Mouse (Mus musculus): ENCODE data around the gene Il13ra1.
A peak's percentile ranks its signal among the peaks of the same experiment; 100 is the strongest.

The Il13ra1 gene

DNA sequence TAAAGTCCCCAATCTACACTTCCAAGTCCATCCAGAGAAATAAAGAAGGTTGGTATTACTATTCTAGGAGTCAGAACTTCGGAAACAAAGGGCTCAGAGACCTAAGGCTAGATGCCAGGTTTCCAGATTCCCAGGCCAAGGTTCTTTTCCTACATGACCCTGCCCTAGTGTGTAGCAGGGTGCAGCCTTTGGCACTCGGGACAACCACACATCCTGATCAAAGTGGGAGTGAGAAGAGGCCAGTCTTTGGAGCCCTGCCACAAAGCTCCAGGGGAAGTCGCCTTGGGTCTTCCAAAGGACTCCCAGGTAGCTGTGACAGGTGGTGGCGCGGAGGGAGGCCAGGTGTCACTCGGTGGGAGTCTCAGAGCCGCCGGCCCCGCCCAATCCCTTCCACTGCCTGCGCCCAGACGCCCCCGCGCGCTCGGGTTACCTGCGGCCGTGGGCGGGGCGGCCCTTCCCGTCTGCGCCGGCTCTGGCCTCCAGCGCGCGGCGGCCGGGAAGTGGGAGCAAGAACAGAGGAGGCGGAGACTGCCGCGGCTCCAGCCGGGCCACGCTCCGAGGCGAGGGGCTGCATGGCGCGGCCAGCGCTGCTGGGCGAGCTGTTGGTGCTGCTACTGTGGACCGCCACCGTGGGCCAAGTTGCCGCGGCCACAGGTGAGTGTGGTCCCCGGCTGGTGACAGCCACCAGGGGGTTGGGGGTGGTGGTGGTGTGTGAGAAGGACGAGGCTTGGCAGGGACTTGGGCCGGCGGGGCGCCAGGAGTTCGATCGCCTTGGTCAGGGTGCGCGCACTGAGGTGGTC lies at the start of gene Il13ra1:
Gene Il13ra1 (plus strand): TSS at position 489 of the 800 bp plus-strand sequence.
- peak; percentile 9 for DNase-seq

DNA sequence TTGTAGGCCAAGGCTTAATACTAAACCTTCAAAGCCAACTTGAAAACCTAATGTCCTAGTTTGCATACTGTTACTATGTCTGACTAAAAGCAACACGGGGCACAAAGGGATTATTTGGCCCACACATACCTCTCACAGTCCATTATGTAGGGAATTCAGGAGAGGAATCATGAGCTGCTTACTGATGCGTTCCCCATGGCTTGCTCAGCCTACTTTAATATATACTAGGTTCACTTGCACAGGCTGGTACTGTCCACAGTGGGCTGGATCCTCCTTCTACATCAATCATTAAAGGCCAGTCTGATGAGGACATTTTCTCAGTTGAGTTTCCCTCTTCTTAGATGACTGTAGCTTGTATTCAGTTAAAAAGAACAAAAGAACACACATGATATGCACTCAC lies 37.9 kb upstream of the Il13ra1 start:
- DNase-seq, result no peak

DNA sequence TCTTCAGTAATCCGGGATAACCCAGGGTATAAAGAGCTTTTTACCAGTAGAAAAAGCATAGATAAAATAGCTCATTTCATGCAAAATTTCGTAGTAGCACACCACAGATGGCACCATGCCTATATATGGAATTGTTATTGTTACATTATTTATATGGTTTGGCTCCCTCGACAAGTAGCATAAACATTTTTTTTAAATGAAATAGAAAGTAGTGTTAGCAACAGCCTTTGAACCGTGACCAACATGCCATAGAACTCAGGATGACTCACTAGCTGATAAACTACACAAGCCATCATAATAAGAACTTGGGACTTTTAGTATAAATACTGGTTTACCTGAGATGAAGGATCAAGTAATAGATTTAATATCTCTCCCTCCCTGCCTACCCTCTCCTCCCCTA lies 34.7 kb upstream of the Il13ra1 start:
- DNase-seq, result no peak

DNA sequence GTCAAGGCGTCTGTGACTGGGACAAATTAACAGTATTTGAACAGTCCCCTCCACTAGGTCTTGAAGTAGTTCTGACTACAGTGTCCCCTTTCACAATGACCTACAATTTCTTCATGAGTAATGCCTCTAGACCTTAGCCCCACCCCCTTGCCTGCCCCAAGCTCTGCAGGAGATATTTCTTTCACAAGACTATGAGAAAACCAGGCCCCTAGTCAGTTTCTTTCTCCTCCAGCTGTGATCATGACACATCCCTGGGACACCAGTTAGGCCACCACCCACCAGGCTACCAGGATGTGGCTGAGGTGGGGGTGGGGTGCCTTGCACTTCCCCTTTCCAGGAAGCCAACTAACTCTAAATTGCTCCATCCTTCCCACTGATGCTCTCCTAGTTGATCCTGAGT lies 29.0 kb upstream of the Il13ra1 start:
- peak; percentile 2 for DNase-seq

DNA sequence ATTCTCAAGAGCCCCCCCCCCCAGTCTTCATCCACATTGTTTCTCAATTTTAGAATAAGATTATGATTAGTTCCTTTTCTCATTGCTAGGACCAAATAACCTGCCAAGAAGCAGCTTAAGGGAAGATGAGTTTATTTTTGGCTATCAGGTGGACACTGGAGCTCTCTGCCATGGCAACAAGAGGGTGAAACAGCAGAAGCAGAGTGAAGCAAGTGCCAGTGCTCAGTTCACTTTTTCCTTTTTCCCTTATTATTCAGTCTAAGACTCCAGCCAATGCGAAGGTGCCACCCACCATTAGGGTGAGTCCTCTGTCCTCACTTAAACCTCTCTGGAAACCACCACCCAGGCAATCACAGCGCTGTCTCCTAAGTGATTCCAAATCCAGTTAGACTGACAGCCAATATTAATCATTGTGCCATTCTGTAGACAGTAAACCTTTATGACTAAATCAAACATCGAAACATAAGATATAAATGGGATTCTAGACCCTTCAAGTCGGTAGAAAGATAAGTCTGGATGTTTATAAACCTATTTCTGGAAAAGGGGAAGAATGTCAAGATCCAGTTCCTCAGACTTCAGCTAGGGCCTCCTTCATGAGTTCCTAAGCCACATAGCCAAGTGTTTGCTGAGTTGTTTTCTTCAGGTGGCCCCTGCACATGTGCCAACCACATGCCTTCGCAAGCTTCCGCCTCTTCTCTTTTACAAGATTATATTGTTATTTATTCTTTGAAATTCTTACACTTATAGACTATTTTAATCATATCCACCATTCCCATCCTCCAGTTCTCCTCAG lies 23.2 kb upstream of the Il13ra1 start:
- DNase-seq, result no peak

DNA sequence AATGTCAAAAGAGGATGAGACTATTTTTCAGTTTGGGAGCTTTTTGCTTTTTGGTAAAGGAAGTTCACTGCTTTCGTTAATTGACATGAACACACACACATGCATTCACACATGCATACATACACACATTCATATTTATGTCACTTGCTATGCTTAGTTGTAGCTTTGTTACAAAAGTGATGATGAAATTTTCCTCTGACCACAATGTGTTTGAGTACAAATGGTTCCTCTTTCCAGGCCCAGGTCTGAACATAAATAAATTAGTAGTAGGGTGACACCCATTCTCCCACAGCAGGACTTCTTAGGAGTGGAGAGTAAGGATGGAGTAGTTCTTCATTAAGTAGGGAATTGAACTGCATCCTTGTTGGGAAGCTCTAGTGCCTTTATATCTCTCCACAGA lies 11.0 kb upstream of the Il13ra1 start:
- DNase-seq, result no peak

DNA sequence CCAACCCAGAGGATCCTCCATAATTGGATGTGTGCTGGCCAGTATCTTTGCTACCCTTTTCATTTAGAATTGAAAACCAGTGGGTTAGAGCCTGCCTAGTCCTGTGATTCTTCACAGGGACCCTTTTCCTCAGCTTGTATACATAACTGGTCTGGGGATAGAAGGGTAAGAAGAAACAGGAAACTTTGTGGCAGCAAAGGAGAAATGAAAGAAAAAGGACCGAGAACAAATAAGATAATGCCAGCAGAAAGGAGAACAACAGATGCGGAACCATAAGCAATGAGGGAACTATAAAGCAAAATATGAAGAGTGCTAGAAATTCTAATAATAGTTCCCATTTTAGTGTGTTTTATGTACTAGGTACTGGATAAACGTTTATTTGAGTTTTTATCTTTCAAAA lies 10.6 kb upstream of the Il13ra1 start:
- DNase-seq, result no peak

DNA sequence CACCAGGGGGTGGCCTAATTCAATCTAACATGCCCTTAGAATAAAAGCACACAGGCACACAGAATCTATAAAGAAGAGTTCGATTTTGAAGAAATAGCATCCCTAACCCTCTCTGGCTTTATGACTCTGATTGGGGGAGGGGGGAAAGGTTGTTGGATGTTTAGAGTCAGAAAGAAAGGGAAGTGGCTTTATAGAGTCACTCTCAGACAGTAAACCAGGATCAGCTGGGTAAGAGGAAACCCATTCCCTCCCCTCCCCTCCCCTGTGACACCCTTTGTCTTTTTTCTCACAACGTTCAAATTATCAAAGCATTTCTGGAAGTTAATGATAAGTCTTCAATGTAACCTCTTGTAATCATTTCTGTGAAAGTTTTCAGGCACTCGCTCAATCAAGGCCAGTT lies 3.3 kb upstream of the Il13ra1 start:
- no peak for DNase-seq

DNA sequence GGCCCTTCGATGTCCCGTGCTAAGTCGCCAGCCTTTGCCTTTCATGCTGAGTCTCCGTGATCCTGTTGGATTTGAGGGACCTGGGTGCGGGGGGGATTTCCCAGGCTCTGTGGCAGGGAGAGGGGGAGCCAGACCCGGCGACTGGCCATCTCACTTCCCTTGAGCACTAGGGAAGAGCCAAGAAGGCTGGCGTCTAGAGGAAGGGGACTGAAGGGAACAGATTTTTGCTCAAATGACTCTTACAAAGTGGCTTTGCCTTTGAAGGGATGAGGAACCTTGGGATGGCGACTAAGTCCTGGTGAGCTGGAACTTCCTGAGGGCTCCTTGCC lies 476 bp downstream of the Il13ra1 start:
- no peak for DNase-seq

DNA sequence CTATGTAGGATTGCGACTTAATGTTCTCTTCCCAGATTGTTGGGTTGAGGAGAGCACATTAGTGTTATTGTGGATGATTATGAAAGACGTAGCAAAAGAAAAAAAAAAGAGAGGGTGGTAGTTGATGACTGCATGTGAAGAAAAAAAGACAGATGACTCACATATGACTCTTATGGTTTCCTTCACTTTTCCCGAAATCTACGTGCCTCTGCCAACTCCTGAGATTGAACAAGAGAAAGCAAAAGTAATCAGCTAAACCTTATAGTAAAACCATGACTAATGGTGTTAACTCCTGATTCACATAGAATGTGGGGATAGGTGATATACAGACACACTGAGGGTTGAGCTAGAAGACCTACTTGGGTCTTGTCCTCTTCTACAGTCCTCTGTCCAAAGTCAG lies 3.3 kb downstream of the Il13ra1 start:
- no peak for DNase-seq

DNA sequence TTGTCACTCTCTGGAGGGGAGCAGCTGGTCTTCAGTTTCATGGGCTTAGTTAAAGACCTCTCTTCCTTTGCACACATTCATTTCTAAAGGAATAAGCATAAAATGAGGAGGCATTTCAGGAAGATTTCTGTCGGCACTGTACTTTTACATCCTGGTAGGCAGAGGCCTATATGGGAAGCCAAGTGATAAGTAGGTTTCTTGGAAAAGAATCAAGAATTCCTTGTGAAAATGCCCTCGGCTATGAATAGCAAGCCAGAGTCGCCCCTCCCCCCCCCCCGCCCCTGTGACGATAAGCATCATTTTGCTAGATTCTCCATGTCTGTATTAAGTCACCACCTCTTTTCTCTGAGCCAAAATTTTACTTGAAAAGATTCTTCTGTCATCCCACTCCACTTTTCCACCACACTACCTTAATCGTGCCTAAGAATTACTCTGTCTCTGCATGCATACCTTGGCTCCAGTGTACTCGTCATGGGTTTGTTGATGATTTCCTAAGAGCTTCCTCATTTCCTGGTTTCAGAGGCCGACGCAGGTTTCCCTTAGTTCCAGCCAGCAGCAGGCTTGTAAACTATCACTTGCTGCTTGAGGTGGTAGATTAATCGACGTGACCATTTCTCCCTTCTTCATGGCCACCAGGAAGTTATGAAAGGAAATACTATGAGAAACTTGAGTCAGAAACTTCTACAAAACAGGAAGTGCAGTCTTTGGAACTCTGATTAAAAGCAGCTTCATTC lies 17.3 kb downstream of the Il13ra1 start:
- DNase-seq, result no peak

DNA sequence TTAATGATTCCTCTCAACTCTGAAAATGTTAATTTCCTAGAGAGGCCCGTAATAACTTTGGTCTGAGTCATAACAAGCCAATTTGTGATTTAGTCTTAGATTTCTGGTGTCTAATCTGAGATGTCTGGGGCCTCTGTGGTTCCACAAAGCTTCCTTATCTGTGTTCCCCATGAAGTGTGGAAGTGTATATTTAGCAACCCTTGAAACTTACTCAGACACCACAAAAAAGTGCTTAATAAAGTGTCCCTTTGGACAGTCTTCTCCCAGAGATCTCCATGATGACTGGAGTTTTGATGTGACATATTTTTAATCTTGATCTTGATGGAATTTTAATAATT lies 17.8 kb downstream of the Il13ra1 start:
- DNase-seq, result no peak

DNA sequence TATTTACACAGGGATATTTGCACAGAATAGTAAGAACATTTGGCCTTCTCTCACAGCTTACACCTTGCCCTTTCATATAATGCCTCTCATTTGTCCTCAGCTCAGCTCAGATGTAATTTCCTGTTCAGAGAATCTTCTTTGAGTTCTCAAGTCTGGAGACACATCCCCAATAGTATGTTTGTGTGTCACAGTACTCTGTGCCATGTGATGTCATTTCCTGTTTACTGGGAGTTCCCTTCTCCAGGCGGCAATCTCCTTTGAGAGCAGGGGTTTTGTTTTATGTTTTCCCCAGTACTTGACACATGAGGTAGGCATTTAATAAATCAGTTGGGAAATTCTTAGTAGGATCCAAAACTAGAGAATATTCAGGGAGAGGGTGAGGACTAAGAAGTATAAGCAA lies 24.4 kb downstream of the Il13ra1 start:
- DNase-seq, result no peak

DNA sequence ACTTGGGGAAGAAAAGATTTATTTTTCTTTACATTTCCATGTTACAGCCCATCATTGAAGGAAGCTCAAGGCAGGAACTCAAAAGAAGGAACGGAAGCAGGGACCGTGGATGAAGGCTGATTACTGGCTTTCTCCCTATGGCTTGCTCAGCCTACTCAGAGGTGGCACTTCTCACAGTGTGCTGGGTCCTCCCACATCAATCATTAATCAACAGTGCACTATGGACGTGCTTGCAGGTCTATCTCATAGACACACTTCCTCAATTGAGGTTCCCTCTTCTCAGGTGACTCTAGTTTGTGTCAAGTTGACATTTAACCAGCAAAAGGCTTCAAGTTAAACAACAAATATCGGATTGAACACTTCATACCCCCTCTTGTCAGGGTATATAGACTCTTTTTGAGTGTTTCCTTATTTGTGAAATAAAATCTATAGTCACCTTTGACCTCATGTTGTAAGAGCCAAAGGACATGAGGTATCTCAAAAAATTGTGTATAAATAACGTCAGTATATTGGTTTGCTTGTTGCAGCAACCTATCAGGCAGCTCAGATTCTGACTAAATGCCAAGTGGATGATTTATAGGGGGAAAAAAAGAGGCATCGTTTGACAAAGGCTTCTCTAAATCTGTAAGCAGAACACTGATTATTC lies 30.2 kb downstream of the Il13ra1 start:
- DNase-seq, result no peak

DNA sequence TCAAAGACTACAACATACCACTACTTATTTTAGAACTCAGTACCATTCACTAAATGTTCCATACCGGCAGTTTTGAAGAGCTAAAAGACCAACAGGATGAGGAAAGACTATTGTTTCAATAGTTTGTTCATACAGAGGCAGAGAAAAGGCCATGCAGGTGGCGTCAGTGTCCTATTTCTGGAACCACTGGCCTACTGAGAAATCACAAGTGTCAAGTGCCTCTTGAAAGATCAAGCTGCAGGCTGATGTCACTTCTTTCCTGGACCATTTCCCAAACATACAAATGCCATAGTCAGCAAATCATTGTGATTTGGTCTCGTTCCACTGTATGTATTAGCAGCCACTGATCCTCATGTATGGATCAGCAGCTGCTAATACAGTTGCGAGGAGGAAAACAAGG lies 34.8 kb downstream of the Il13ra1 start:
- no peak for DNase-seq

DNA sequence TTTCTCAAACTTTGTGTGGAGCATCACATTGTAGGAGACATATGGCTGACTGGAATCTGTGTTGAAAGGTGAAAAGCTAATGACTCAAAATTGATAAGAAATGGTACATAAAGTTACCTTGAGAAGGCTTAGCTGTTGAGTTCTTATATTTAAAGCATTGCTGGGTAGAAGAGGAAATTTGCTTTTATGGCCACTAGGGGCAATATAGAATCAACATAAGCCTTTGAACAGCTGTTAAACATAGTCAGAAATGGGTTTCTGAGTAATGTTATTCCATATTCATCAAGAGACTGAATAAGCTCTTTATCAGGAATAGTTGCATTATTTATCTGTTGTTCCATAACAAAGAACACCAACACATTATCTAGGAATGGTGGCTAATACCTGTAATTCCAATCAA lies 38.2 kb downstream of the Il13ra1 start:
- no peak for DNase-seq

DNA sequence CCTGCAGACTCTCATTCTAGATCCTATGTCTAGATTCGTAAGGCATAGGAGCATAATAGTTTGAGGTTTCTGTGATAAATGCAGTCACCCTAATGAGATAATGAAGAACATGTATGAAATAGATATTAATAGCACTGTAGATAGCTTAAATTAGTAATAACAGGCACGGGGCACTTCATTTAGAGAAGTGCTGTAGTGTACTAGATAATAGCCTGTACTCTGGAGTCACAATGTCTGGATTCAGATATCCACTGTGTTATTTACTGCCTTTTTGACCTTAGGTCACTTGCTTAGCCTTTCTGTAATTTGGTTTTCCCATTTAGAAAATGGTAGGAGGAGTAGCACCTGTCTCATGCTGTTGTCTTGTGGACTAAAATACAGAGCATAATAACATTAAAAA lies 44.8 kb downstream of the Il13ra1 start:
- DNase-seq, result no peak

DNA sequence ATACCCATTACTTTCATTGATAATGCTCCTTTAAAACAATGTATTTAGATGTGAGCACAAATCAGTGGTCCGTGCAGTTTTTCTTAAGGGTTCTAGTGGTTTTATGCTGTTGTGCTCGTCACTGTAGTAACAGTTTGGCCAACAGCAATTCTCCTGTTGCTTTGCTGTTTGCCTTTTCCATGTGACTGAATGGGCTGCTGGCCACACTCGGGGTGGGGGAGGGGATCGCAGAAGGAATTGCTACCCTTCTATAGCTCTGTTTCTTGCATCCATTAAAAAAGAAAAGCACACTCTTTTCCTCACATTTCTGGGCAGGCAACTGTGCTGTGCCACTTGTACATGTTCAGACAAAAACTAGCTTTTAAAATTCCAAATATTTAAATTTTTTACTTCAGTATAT lies 49.7 kb downstream of the Il13ra1 start:
- no peak for DNase-seq

DNA sequence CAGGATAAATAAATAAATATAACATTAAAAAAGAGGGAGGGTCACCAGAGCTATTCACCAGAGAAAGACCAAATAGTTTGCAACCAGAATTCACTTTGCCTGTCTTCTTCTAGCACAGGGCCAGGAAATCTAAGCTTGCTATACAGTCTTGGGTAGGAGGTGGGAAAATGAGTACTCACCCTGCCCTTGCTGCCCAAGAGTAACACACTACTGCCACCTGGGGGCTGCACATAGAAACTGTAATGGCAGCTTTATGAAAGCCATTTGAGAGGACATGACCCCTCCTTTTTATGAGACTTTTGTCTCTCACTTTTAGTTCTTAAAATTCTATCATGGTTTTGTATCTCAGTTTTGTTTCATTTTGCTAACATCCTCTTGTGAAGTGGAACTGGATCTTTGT lies 71.7 kb downstream of the Il13ra1 start:
- DNase-seq, result peak; percentile 46

DNA sequence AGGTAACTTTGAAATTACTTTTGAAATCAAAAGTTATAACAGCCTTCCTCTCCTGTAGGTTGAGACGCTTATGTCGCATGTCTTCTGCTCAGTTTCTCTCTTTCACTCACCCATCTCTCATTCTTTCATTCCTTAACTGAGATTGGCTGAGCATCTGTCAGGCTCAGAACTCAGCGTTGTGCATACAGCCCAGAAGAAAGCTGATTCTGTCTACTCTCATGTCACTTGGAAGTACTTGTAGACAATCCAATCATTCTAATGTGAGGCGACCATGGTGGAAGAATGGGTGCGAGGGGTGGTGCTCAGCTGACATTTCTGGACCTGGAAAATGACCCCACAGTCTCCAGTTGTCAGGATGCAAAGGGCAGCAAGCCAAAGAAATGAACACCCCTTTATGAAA lies 74.1 kb downstream of the Il13ra1 start:
- no peak for DNase-seq

DNA sequence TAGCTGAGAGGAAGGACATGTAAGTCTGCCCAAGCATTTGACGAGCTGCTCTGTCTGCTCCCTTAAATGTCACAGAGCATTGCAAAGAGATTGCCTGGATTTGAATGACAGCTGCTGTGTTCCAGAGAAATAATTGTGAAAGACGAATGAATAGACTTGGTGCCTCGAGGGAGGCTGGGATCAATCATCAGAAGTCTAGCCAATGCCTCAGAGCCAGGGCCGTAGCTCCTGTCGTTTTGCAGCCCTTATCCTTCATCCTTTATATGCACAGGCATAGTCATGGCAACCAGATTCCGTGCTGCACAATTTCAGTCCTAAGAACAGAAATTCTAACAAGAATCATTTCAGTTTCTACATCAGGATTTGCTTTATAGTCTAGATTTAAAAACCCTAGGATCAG lies 74.5 kb downstream of the Il13ra1 start:
- DNase-seq, result no peak

DNA sequence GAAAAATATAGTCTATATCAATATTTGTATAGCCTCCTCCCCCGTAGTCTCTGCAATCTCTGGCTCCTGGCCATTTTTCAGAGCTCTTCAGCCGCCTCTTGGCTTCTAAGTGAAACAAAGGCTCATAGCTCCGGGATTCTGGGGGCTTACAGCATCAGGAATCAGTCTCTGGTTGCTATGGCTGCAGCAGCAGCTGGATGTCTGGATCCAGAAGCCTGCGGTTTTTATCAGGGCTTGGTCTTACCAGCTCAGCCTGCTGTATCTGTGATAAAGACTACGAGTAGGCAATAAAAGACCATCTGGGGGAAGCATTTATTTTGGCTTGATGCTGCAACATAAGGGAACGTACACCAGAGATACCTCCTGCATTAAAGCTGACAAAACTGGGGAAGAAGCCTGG lies 82.0 kb downstream of the Il13ra1 start:
- no peak for DNase-seq

DNA sequence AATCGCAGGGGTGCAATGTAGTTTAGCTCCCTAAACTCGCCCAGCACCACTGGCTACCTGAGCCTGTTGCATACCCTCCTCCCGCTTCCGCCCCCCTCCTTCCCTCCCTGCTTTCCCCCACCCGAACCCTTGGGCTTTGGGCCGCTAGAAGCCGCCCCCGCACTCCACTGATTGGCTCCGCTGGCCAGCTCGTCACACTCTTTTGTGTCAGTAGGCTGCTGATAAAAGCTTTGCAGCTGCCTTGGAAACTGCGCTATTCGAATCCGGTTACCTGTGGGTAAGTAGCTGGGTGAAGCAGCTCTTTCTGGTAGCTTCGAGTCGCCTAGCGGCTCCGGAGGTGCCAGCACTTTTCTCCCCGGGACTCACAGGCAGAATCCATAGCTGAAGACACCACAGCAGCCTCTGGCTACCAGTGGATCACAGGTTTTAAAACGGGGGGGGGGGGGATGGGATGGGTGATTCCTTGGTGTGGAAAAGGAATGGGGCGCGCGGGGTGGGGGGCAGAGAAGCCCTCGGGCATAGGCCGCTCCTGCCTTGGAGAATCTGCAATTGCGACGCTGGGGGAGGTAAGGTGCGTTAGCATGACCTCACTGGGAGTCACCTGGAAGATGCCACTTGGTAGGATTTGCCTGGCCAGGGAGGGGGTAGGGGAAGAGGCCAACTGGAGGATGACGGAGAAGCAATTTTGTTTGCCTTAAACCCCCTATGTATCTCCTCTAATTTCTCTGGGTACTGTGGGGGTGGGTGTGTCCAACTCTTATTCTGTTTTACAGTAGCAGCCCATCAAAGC lies 84.0 kb downstream of the Il13ra1 start, which contains the start of gene Zcchc12:
Gene Zcchc12 (plus strand): TSS at position 169 of the 790 bp plus-strand sequence.
- DNase-seq, result peak; percentile 61
